Mouse (Mus musculus) cerebellum, adult (tissue): ENCODE data around the gene Ezr.

ENCODE experiments used
- ATAC-seq: cut with Nextera tagmentation; 2 replicates; pipeline ENCODE4 v1.9.2; 2017; ENCODE audit warnings: mild to moderate bottlenecking, moderate library complexity, mixed read lengths; ENCODE audit not compliant: insufficient number of reproducible peaks, low FRiP score, low TSS enrichment

The Ezr gene

GRCm38 (mm10) chr17:6782611-6783005, at the start of gene Ezr:
Ezr (minus strand) TSS chr17:6782784.
- peak; percentile 56; the same call in 1 of the 2 replicates for ATAC-seq

GRCm38 (mm10) chr17:6830004-6830592, 47.5 kb upstream of the Ezr start:
- ATAC-seq, result no peak

GRCm38 (mm10) chr17:6828531-6829150, 46.1 kb upstream of the Ezr start:
- no peak for ATAC-seq

- peak; percentile 97 for ATAC-seq
Observed at GRCm38 (mm10) chr17:6827740-6828461, 45.3 kb upstream of the Ezr start.

- ATAC-seq, result no peak
Observed at GRCm38 (mm10) chr17:6827159-6827733, 44.7 kb upstream of the Ezr start.

- no peak for ATAC-seq
Observed at GRCm38 (mm10) chr17:6816796-6817195, 34.2 kb upstream of the Ezr start.

GRCm38 (mm10) chr17:6816151-6816550, 33.6 kb upstream of the Ezr start:
- ATAC-seq, result no peak

GRCm38 (mm10) chr17:6814656-6815055, 32.1 kb upstream of the Ezr start:
- no peak for ATAC-seq

- ATAC-seq, result no peak
Observed at GRCm38 (mm10) chr17:6812851-6813191, 30.2 kb upstream of the Ezr start.

- no peak for ATAC-seq
Observed at GRCm38 (mm10) chr17:6811931-6812850, 29.6 kb upstream of the Ezr start.

GRCm38 (mm10) chr17:6809331-6809730, 26.7 kb upstream of the Ezr start:
- ATAC-seq, result no peak

GRCm38 (mm10) chr17:6808521-6809165, 26.1 kb upstream of the Ezr start:
- ATAC-seq, result no peak

GRCm38 (mm10) chr17:6807827-6808520, 25.4 kb upstream of the Ezr start:
- no peak for ATAC-seq

GRCm38 (mm10) chr17:6804853-6805543, 22.4 kb upstream of the Ezr start:
- ATAC-seq, result no peak

GRCm38 (mm10) chr17:6804111-6804510, 21.5 kb upstream of the Ezr start:
- peak; percentile 78 for ATAC-seq

- ATAC-seq, result no peak
Observed at GRCm38 (mm10) chr17:6803614-6804013, 21.0 kb upstream of the Ezr start.

GRCm38 (mm10) chr17:6798392-6799061, 15.9 kb upstream of the Ezr start:
- no peak for ATAC-seq

- ATAC-seq, result no peak
Observed at GRCm38 (mm10) chr17:6797471-6797870, 14.9 kb upstream of the Ezr start.
